Mouse (Mus musculus): Measurements from ENCODE around the gene Cfap74.

- TF ChIP-seq CTCF (IDR thresholded peaks at IDR 0.05; ENCODE audit: borderline replicate concordance, insufficient read depth, low read length) (no peak), POLR2A (IDR thresholded peaks at IDR 0.05; ENCODE audit: low read depth, low read length) (no peak)
Observed at GRCm38 (mm10) chr4:155367739-155368138, 41.3 kb upstream of the Cfap74 start.
